Mouse (Mus musculus): Measurements from ENCODE around the gene Sco1. TPM values are rescaled to one million over a fixed set of nuclear protein-coding genes. Genes with fewer than 3 reads are reported as not detected.

The Sco1 gene
- polyA plus RNA-seq, 1 experiment from 2014 or later, result 20.0 TPM

DNA sequence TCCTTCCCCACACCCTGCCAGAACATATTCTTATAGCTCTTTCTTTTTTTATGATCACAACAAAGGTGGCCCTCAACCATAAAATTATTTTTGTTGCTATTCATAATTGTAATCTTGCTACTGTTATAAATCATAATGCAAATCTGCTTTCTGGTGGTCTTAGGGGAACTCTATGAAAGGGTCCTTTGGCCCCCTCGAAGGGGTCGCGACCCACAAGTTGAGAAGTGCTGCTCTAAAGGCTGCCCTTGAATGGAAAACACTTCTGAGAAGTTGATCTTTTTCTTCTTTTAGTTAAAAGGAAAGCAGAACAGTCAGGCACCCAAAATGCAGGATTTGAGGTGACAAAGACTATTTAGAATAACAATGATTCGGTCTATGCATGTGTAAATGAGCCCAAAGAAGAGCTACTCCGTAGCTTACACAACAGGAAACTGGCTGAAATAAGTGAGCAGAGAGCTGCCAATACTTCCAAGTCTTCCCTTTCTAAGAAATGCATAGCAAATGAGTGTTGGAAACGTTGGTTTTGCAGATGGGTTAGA, 28.6 kb upstream of the Sco1 start:
- no peak for ATAC-seq (ENCODE audit: low FRiP score, low read depth)
- Histone ChIP-seq H3K27ac (no peak overlapping the region), H3K27me3 (peaks cover 12% of the 10 kb centered on the region; the same call in 1 of the 2 replicates), H3K36me3 (no peaks in the 10 kb centered on the region), H3K9ac (no peak overlapping the region), H3K4me1 (0 out of 2 replicates have a peak, but pooled peaks cover 8% of the 10 kb centered on the region), H3K9me3 (no peaks in the 10 kb centered on the region), H3K4me3 (no peak overlapping the region), H3K4me2 (replicated peaks) (peak overlapping the region; percentile 76)
- 40% methylated on average over 6 of the region's 6 CpGs for WGBS

DNA sequence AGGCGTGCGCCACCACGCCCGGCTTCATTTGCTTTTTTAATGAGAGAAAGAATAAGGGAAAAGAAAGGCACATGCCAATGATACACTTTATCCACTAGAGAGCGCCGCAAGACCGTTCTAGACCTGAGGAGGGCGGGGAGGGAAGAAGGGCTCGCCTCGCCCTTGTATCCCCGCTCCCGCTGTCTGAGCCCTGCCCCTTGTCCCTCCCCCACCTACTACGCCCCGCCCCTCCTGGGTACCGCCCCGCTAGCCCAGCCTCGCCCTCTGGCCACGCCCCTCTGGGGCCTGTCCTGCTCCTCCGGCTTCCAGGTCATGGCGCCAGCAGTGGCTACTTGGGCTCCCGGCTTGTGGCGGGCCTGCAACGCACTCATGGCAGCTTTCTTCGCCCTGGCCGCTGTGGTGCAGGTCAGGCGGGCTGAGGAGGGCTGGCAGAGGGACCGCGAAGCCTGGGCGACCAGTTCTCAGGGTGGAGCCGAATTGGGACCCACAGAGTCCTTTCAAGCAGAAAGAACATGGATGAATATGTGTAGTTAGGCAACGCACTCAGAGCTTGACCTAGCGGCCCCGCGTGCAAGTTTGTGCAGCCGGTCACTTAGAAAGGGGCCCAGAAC, 27.5 kb upstream of the Sco1 start, which contains the start of gene Tmem220:
Tmem220 (plus strand) TSS at position 288 of the 611 bp plus-strand sequence.
- 2% methylated on average over 31 of the region's 35 CpGs for WGBS
- Histone ChIP-seq H3K27ac (no peak within 1 kb of the TSS), H3K27me3 (peaks cover 8% of the 10 kb centered on the region; the same call in 1 of the 2 replicates), H3K36me3 (no peaks in the 10 kb centered on the region), H3K4me2 (replicated peaks) (peak within 1 kb of the TSS; percentile 76), H3K4me3 (peak within 1 kb of the TSS; percentile 54), H3K4me1 (0 out of 2 replicates have a peak, but pooled peaks cover 8% of the 10 kb centered on the region), H3K9me3 (no peaks in the 10 kb centered on the region), H3K9ac (peak within 1 kb of the TSS; percentile 74)
- ATAC-seq (ENCODE audit: low FRiP score, low read depth), result peak; percentile 97

DNA sequence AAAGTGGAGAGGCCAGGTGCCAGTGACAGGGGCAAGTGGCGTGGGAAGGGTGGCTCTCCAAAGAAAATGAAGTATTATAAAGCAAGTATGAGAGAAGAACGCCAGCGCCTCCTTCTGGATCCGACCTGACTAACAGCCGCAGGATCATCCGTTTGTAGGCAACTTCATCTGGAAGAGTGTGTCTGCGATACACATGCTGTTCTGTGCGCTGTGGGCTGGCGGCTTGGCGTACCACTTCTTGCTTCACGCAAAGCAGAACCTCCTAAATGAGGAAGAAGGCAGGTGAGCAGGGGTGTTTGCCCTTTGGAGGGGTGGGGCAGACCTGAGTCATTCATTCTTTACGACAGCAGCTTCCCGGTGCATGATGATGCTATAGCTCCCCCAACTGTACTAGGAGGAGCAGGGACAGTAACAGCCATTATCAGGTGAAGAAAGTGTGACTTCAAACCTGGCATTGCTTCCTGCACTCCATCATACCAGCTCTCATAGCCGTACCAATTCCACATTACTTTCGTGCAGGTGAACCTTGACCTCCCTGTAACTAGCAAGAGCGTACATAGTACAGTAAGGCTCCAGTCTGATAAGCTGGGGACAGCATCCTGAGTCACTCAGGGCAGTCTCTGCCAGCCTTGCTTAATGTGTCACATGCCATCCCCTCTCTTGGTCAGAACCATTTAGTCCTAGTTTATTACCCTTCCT, 21.4 kb upstream of the Sco1 start:
- Histone ChIP-seq H3K4me2 (replicated peaks) (no peak overlapping the region), H3K36me3 (no peaks in the 10 kb centered on the region), H3K9ac (no peak overlapping the region), H3K27me3 (no peaks in the 10 kb centered on the region), H3K4me1 (no peaks in the 10 kb centered on the region), H3K9me3 (no peaks in the 10 kb centered on the region), H3K4me3 (no peak overlapping the region), H3K27ac (no peak overlapping the region)
- 54% methylated on average over 16 of the region's 16 CpGs for WGBS
- no peak for ATAC-seq (ENCODE audit: low FRiP score, low read depth)

DNA sequence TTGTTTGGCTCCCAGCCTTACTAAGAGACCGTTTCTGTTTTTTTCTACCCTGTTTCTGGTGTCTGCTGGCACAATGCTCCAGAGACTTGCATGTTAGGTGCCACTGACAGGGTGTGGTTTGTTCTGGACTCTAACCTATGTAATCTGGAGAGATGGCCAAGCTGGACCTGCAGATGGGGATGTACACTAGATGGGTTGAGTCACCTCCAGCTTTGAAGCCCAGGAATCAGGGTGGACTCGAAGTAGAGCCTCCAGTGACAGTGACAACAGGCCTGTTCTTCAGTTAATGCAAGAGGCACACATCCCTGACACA, 20.9 kb upstream of the Sco1 start:
- Histone ChIP-seq H3K27ac (no peak overlapping the region), H3K4me2 (replicated peaks) (no peak overlapping the region), H3K9me3 (no peaks in the 10 kb centered on the region), H3K36me3 (no peaks in the 10 kb centered on the region), H3K4me1 (no peaks in the 10 kb centered on the region), H3K4me3 (no peak overlapping the region), H3K27me3 (no peaks in the 10 kb centered on the region), H3K9ac (no peak overlapping the region)
- whole genome bisulfite sequencing, result 60% methylated on average over 2 of the region's 2 CpGs
- no peak for ATAC-seq (ENCODE audit: low FRiP score, low read depth)

DNA sequence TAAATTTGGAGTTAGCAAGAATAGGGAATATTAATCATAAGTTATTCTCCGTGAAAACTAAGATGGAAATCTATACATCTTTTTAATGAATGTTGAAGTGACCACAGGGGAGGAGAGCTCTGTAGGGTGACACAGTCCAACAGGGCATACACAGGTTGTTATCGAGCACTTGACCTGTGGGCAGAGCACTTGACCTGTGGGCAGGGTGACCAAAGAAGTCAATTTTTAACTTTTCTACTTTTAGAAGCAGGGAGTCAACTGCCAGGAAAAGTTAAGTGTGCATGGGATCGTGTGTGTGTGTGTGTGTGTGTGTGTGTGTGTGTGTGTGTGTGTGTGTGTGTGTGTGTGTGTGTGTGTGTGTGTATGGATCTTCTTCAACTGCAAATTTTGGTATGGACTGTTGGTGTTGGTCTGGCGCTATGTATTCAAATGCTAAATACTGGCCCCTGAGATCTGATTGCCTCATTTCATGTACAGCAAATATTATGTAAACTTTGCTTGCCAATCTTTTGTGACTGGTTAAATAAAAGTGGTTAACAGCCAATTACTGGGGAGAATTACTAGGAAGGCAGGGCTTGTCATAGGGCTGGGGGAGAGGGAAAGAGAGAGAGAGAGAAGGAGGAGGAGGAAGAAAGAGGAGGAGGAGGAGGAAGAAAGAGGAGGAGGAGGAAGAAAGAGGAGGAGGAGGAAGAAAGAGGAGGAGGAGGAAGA, 17.5 kb upstream of the Sco1 start:
- no peaks in the 10 kb centered on the region for H3K9me3 ChIP-seq
- H3K27ac ChIP-seq, result no peak overlapping the region
- peaks cover 29% of the 10 kb centered on the region for H3K36me3 ChIP-seq
- WGBS, result 83% methylated on average over 4 of the region's 4 CpGs
- no peaks in the 10 kb centered on the region for H3K27me3 ChIP-seq
- no peak overlapping the region for H3K4me2 ChIP-seq (replicated peaks)
- H3K4me1 ChIP-seq, result no peaks in the 10 kb centered on the region
- no peak overlapping the region for H3K4me3 ChIP-seq
- no peak overlapping the region for H3K9ac ChIP-seq
- ATAC-seq (ENCODE audit: low FRiP score, low read depth), result no peak

DNA sequence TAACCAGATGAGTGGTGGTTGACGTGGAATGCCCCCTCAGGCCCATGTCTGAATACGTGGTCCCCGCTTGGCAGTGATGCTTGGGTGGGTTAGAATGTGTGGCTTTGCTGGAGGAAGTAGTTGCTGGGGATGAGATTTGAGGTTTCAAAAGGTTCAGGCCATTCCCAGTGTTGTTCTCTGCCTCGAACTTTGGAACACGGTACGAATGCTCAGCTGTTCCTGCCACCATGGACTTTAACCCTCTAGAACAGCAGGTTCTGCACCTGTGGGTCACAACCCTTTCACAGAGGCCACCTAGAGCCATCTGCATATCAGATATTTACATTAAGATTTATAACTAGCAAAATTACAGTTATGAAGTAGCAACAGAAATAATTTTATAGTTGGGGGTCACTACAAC, 16.2 kb upstream of the Sco1 start:
- Histone ChIP-seq H3K9ac (no peak overlapping the region), H3K4me3 (no peak overlapping the region), H3K4me2 (replicated peaks) (no peak overlapping the region), H3K9me3 (no peaks in the 10 kb centered on the region), H3K27me3 (no peaks in the 10 kb centered on the region), H3K27ac (no peak overlapping the region), H3K36me3 (peaks cover 42% of the 10 kb centered on the region), H3K4me1 (no peaks in the 10 kb centered on the region)
- 89% methylated on average over 6 of the region's 6 CpGs for WGBS
- ATAC-seq (ENCODE audit: low FRiP score, low read depth), result no peak

DNA sequence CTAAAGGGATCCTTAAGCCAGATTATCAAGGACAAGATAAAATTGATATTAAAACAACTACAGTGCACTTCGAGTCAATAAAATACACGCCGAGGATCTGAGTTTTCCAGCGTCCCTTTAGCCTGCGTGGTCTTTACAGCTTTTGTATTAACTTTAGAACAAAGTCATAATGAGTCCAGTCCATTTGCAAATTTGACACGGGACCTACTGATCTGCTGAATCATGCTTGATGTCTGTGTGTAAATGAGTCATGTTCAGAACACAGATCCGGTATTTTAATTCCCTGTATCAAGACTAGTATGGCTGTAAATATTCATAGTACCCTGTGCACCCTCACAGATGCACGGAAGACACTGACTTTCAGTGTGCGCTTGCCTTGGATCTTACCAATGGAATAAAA, 15.6 kb upstream of the Sco1 start:
- no peak overlapping the region for H3K4me3 ChIP-seq
- ATAC-seq (ENCODE audit: low FRiP score, low read depth), result no peak
- peaks cover 48% of the 10 kb centered on the region for H3K36me3 ChIP-seq
- WGBS, result 95% methylated on average over 9 of the region's 9 CpGs
- no peaks in the 10 kb centered on the region for H3K4me1 ChIP-seq
- H3K27me3 ChIP-seq, result no peaks in the 10 kb centered on the region
- H3K27ac ChIP-seq, result no peak overlapping the region
- no peak overlapping the region for H3K4me2 ChIP-seq (replicated peaks)
- H3K9me3 ChIP-seq, result no peaks in the 10 kb centered on the region
- H3K9ac ChIP-seq, result no peak overlapping the region

DNA sequence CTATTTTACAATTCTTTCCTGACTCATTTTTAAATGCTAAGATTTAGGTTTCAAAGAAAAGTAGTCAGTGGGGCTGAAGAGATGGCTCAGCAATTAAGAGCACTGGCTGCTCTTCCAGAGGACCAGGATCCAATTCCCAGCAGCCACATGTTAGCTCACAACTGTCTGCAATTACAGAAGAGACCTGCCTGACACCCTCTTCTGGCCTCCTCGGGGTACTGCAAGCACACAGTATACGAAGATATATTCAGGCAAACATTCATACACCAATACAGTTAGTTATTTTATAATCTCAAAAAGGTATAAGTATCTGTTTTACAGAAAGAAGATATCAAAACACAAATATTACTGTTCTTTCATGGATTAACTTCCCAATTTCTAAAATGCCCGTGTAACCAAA, 12.7 kb upstream of the Sco1 start:
- Histone ChIP-seq H3K4me1 (no peaks in the 10 kb centered on the region), H3K4me3 (no peak overlapping the region), H3K27me3 (no peaks in the 10 kb centered on the region)

DNA sequence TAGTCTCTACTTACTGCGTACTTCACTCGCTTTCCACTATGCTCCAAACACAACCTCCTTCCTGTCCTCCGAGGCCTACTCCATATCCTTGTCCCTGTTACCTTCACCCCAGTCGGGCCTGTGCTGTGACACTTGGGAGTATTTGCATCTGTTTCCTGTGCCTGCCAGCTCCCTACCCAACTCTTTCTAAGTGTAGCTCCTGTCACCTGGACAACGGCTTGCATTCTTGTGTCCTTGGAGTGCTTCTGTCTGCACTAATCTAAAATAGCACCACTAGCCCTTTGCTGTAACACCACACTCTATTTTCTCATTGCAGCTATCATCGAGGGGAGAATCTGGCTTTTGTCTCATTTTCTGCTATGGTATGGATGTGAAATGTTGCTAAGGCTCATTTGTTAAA, 12.0 kb upstream of the Sco1 start:
- H3K4me2 ChIP-seq (replicated peaks), result no peak overlapping the region
- H3K9me3 ChIP-seq, result no peaks in the 10 kb centered on the region
- H3K4me3 ChIP-seq, result no peak overlapping the region
- no peak for ATAC-seq (ENCODE audit: low FRiP score, low read depth)
- 97% methylated on average over 6 of the region's 6 CpGs for WGBS
- no peaks in the 10 kb centered on the region for H3K4me1 ChIP-seq
- no peak overlapping the region for H3K27ac ChIP-seq
- no peaks in the 10 kb centered on the region for H3K27me3 ChIP-seq
- H3K9ac ChIP-seq, result no peak overlapping the region
- peaks cover 59% of the 10 kb centered on the region for H3K36me3 ChIP-seq

More for the DNA sequence above, 12.7 kb upstream of the Sco1 start:
- H3K4me2 ChIP-seq (replicated peaks), result no peak overlapping the region
- ATAC-seq (ENCODE audit: low FRiP score, low read depth), result no peak
- H3K27ac ChIP-seq, result no peak overlapping the region
- H3K9me3 ChIP-seq, result no peaks in the 10 kb centered on the region
- peaks cover 53% of the 10 kb centered on the region for H3K36me3 ChIP-seq
- no peak overlapping the region for H3K9ac ChIP-seq
- 95% methylated on average over 3 of the region's 3 CpGs for WGBS

DNA sequence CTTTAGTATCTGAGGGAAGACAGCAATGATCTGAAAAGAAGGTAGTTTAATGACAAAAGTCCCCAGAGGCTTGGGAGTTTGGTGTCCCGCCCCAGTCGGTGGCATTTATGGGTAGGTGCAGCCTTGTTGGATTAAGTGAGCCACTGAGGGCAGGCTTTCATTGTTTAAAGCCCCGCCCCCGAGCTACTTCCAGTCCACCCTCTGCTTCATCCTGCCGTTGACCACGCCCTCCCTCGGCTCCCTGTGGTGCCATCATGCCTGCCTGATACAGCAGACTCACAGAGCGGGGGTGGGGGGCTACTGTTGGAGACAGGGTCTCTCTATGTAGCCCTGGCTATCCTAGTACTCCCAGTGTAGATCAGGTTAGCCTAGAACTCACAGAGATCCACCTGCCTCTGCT, 9.5 kb upstream of the Sco1 start:
- H3K9ac ChIP-seq, result no peak overlapping the region
- H3K9me3 ChIP-seq, result no peaks in the 10 kb centered on the region
- no peak overlapping the region for H3K4me3 ChIP-seq
- no peaks in the 10 kb centered on the region for H3K4me1 ChIP-seq
- ATAC-seq (ENCODE audit: low FRiP score, low read depth), result no peak
- no peak overlapping the region for H3K27ac ChIP-seq
- no peak overlapping the region for H3K4me2 ChIP-seq (replicated peaks)
- 51% methylated on average over 8 of the region's 8 CpGs for WGBS
- H3K27me3 ChIP-seq, result no peaks in the 10 kb centered on the region
- H3K36me3 ChIP-seq, result peaks cover 56% of the 10 kb centered on the region

DNA sequence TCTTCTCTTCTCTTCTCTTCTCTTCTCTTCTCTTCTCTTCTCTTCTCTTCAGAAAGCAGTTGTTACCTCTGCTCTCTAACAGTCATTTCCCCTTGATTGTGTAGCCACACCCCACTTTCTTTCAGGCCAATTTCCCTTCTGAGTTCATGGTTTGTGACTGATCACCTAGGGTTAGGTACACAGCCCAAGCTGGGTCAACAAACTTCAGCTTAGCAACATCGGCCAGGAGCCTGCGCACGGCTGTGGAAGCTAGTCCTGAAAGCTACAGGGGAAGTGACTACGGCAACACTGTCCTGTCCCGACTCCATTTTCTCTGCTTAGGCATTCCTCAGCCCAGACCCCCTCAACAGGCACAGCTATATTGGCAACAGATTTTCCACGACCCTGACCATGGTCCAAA, 7.5 kb upstream of the Sco1 start:
- Histone ChIP-seq H3K36me3 (peaks cover 48% of the 10 kb centered on the region), H3K9me3 (no peaks in the 10 kb centered on the region), H3K4me2 (replicated peaks) (no peak overlapping the region), H3K4me3 (no peak overlapping the region), H3K9ac (no peak overlapping the region), H3K27me3 (no peaks in the 10 kb centered on the region), H3K27ac (no peak overlapping the region), H3K4me1 (no peaks in the 10 kb centered on the region)
- ATAC-seq (ENCODE audit: low FRiP score, low read depth), result no peak
- 84% methylated on average over 6 of the region's 6 CpGs for WGBS

DNA sequence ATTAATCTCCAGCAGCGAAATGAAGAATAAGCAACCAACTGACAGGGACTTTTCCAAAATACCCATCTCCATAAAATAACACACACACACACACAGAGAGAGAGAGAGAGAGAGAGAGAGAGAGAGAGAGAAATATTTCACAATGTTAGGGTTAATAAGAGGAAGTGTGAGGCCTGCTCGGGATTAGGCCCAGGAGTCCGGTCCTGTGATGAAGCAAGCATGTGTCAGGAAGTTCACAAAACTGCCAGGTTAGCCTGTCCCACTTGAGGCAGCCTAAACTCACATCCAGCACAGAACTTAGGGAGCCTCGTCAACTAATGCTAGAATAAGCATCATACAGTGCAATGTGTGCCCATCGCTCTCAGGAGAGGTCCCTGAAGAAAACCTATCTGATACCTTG, 5.3 kb upstream of the Sco1 start:
- no peak for ATAC-seq (ENCODE audit: low FRiP score, low read depth)
- peaks cover 30% of the 10 kb centered on the region for H3K36me3 ChIP-seq
- H3K9me3 ChIP-seq, result no peaks in the 10 kb centered on the region
- no peaks in the 10 kb centered on the region for H3K27me3 ChIP-seq
- H3K27ac ChIP-seq, result no peak overlapping the region
- peaks cover 5% of the 10 kb centered on the region; the same call in 1 of the 2 replicates for H3K4me1 ChIP-seq
- H3K4me3 ChIP-seq, result no peak overlapping the region
- no peak overlapping the region for H3K9ac ChIP-seq
- no peak overlapping the region for H3K4me2 ChIP-seq (replicated peaks)
- WGBS, result 90% methylated on average over 5 of the region's 5 CpGs

All from limb, embryonic 13.5 days (tissue).